Mouse (Mus musculus) olfactory bulb, adult 2 months (tissue): ENCODE measurements at regions not wholly inside any gene's neighbourhood (a gene's known extent, or its start where the extent isn't known, plus 50 kb on each side); places are given as distances from the start of the nearest gene placed in this dataset.

ENCODE experiments used
- H3K27ac ChIP-seq: fragments of 200-500 bp; 2 replicates; pipeline ENCODE4 v1.5.1; 2012; ENCODE audit warnings: low read depth, low read length; ENCODE audit not compliant: insufficient read depth
- H3K4me1 ChIP-seq: fragments of 200-500 bp; 2 replicates; pipeline ENCODE4 v1.6.1; 2012; ENCODE audit warnings: low read length; ENCODE audit not compliant: control insufficient read depth, insufficient read depth
- H3K4me3 ChIP-seq: fragments of 200-500 bp; 2 replicates; pipeline ENCODE4 v1.5.1; 2012; ENCODE audit warnings: mild to moderate bottlenecking, low read depth, low read length, moderate library complexity; ENCODE audit not compliant: insufficient read depth
- CTCF ChIP-seq: fragments of 200-500 bp; IDR thresholded peaks from 2 replicates; pipeline ENCODE4 v1.5.1; 2012; ENCODE audit warnings: low read depth, mild to moderate bottlenecking, low read length, moderate library complexity; ENCODE audit not compliant: insufficient read depth
- POLR2A ChIP-seq: fragments of 200-500 bp; IDR thresholded peaks from 2 replicates; pipeline ENCODE4 v1.6.1; 2012; ENCODE audit warnings: mild to moderate bottlenecking, low read depth, low read length, moderate library complexity; ENCODE audit not compliant: insufficient read depth
- WGBS: fragments of 180-500 bp; shearing (Covaris S2); methylation state at CpG from one replicate; pipeline ENCODE4 v1.1.7; 2018; 5-methylcytosine and 5-hydroxymethylcytosine counted together

DNA sequence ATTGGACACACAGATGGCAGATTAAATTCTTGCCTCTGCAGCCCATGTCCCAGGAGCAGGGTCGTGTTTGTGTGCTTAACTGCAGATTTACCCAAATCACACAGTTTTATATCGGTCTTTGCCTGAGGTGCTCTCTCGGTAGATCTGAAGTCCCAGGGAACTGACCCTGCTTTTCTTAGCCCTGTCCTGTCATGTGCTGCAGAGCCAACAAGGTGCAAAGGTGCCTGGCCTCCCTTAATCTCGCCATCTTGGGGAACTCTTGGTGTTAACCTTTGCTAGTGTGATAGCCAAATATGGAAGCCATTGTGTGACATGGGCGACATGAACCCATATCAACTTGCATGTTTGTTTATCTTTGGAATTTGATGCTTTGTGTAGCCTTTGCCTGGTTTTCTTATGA lies 107.1 kb upstream of the Lyplal1 start:
- Histone ChIP-seq H3K4me1 (no peaks in the 10 kb centered on the region), H3K4me3 (no peak overlapping the region), H3K27ac (no peak overlapping the region)
- TF ChIP-seq CTCF: no peak
- no peak for TF ChIP-seq POLR2A
- WGBS: 86% methylated on average over 5 of the region's 5 CpGs

DNA sequence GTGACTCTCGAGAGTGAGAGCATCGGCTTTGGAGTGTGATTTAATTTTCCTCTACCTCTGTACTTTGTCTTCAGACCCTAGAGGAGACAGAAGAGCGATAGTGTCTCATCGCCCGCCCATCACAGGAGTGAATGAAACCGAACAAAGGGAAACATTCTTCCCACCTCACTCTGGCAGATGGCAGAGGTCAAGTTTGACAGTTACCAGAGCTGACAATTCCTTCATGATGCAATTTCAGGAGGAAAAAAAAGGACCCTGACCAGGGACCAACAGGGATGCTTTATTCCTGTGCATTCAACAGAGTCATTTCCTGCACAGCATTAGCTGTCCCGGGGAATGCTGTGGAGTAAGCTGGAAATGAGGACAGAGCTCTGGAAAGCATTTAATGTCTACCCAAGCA lies 106.3 kb upstream of the Lyplal1 start:
- Histone ChIP-seq H3K4me1 (no peaks in the 10 kb centered on the region), H3K27ac (no peak overlapping the region), H3K4me3 (no peak overlapping the region)
- WGBS: 61% methylated on average over 7 of the region's 7 CpGs
- no peak for TF ChIP-seq CTCF
- TF ChIP-seq POLR2A: no peak

DNA sequence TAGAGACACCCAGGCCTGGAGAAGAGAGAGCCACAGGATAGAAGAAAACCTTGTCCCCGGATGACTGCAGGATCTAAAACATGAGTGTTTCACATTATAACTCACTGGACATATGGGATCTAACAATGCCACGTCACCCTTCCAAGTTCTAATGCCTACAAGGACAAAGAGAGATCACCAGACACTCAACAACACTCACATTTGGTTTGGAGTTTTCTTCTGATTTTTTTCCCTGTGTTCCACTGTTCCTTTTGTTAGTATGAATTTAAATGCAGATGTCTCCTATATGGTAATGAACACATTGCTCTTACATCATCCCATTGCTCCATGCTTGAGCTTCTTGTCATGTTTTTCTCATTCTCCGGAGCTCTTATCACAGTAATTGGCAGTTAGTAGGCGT lies 101.9 kb upstream of the Lyplal1 start:
- H3K4me1 ChIP-seq: no peaks in the 10 kb centered on the region
- no peak overlapping the region for H3K27ac ChIP-seq
- WGBS: 96% methylated on average over 4 of the region's 4 CpGs
- no peak overlapping the region for H3K4me3 ChIP-seq
- TF ChIP-seq POLR2A: no peak
- no peak for TF ChIP-seq CTCF

DNA sequence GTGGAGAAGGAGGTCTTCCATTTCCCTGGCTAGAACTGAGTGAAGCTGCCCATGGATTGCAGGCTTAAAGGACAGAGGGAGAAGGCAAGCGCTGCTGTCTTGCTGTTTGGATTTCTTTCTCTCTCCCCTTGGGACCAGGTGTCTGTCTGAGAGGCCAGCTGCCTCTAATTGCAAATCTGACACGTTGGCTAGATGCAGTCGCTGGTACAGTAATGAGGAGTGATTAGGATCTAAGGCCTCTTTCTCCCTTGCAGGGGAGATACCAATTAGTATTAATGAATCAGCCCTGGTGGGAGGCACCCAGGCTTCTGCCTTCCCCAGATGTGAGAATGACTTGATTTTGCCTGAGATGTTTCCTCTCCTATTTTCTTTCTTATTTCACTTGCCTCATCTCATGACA lies 100.1 kb upstream of the Lyplal1 start:
- H3K27ac ChIP-seq: no peak overlapping the region
- no peaks in the 10 kb centered on the region for H3K4me1 ChIP-seq
- TF ChIP-seq CTCF: no peak
- TF ChIP-seq POLR2A: no peak
- no peak overlapping the region for H3K4me3 ChIP-seq
- WGBS: 39% methylated on average over 3 of the region's 3 CpGs

DNA sequence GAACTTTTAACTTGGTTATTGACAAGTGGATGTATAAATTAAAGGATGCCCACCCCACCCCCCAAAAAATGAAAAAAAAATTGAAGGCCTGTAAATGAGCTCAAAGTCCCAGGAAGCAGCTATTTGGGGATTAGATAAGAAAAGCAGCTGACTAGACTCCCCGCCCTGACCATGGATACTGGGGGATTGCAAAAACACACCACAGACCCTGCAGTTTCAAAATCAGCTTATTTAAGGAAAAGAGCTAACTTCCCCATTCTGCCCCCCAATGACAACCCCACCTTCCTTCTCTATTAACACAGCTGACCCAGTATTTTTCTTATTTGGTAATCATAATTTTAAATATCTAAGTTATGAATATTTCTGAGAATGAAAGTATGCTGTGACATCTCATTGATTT lies 87.0 kb upstream of the Lyplal1 start:
- Histone ChIP-seq H3K4me3 (no peak overlapping the region), H3K4me1 (no peaks in the 10 kb centered on the region), H3K27ac (no peak overlapping the region)
- 90% methylated on average over 1 of the region's 1 CpGs for WGBS
- no peak for TF ChIP-seq CTCF
- no peak for TF ChIP-seq POLR2A

DNA sequence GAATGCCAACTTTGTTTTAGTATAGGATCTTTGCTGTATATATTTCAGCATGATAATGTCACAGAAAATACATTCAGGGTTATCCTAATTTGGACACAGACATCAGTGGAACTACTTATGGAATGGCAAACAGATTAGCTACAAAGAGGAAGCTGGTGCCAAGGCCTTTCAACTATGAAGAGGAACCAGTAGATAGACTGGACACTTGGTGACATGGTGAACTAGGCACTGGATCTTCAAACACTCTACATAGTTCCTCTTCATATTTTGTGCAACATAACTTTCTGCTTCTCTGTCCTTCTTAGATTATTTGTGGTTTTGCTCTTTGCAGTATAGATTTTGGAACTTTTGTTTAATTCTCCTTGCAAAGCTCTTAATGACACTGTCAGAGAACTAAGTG lies 85.4 kb upstream of the Lyplal1 start:
- H3K4me3 ChIP-seq: no peak overlapping the region
- TF ChIP-seq POLR2A: no peak
- no peak for TF ChIP-seq CTCF
- H3K4me1 ChIP-seq: no peaks in the 10 kb centered on the region
- H3K27ac ChIP-seq: no peak overlapping the region

DNA sequence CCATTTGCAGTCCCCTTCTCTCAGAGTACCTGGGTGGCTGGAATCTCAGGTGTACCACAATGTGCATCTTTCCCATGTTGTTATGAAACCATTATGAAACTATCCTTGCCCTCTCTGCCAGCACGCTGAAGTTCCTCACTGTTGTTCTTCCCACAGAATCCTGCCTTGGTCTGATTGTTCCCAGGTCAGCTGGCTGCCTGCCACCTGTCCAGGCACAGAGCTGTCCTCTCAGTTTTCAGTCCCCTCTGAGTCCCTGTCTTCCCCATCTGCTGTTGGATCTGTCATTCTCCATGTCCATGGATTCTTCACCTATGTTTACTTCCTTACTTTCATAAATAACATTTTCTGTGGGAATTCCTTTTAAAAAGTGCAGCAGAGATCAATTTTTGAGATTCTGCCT lies 81.3 kb upstream of the Lyplal1 start:
- Histone ChIP-seq H3K4me3 (no peak overlapping the region), H3K4me1 (0 out of 2 replicates have a peak, but pooled peaks cover 3% of the 10 kb centered on the region), H3K27ac (no peak overlapping the region)
- TF ChIP-seq CTCF: no peak
- TF ChIP-seq POLR2A: no peak
- WGBS: 97% methylated on average over 1 of the region's 1 CpGs

DNA sequence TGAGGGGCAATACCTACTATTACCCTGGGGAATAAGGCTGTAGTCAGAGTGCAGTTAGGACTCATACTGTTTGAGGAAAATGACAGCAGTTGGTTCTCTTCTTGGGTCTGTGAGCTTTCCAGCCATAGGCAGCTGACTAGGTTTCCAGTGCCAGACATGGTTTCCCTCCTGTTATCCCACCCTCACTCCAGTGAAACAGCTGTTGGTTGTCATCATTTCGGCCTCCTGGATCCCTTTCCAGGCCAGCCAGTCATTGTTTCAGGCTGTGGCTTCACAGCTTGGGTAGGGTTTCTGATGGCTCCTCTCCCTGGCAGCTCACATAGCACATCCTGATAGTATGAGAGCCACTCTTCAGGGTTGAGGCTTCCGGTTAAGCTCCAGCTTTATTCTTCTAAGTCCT lies 79.9 kb upstream of the Lyplal1 start:
- WGBS: 96% methylated on average over 2 of the region's 2 CpGs
- H3K4me1 ChIP-seq: 0 out of 2 replicates have a peak, but pooled peaks cover 3% of the 10 kb centered on the region
- H3K27ac ChIP-seq: no peak overlapping the region
- no peak overlapping the region for H3K4me3 ChIP-seq
- no peak for TF ChIP-seq CTCF
- no peak for TF ChIP-seq POLR2A

DNA sequence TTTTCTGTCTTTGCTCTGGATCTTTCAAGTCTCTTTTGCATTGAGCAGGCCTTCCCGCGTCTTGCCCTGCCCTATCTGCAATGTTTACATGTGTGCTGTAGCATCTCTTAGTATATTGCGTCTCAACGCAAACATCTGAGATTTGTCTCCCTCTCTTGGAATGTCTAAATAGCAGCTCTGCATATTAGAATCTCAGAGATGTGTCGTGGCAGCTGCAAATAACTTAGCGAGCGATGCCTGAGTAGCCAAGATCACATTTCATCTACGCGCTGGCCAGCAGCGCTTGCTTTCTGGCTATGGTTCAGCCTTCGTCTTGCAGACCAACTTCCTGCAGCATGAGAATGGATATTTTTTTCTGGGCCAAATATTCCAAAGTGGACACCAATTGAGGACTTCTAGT lies 72.3 kb upstream of the Lyplal1 start:
- Histone ChIP-seq H3K27ac (no peak overlapping the region), H3K4me1 (no peaks in the 10 kb centered on the region), H3K4me3 (no peak overlapping the region)
- TF ChIP-seq POLR2A (no peak), CTCF (no peak)
- 79% methylated on average over 11 of the region's 11 CpGs for WGBS

DNA sequence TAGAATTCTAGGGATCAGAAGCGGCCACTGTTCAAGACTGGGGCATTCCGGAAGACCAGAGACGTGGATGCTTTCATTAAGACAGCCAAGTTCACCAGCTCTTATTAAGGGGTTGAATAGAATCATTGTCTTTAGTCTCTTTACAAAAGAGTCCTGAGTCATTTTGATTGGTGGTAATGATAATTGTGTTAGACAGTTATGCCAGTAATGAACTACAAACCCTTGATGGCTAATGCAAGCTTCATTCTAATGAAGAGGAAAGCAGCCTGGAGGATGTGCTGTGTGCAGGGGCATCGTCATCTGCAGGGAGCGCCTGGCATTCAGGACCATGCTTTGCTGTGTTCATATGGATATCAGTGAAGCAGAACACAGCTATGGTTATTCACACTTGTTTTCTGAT lies 70.3 kb upstream of the Lyplal1 start:
- H3K4me1 ChIP-seq: peaks cover 3% of the 10 kb centered on the region
- no peak overlapping the region for H3K27ac ChIP-seq
- TF ChIP-seq CTCF (no peak), POLR2A (no peak)
- 78% methylated on average over 5 of the region's 5 CpGs for WGBS
- H3K4me3 ChIP-seq: no peak overlapping the region
